Mouse (Mus musculus): ENCODE data around the gene Dcun1d1.

- TF ChIP-seq CTCF (IDR thresholded peaks at IDR 0.05; ENCODE audit: control insufficient read depth, insufficient read depth, low read length) = no peak
- TF ChIP-seq POLR2A (IDR thresholded peaks at IDR 0.05; ENCODE audit: borderline replicate concordance, control insufficient read depth, low read depth, low read length) = no peak
Measured at GRCm38 (mm10) chr3:35897900-35898299, 39.3 kb downstream of the Dcun1d1 start.

All from bone marrow, adult 2 months (tissue).